Mouse (Mus musculus) lung, embryonic 14.5 days (tissue): ENCODE measurements at regions not wholly inside any gene's neighbourhood (a gene's known extent, or its start where the extent isn't known, plus 50 kb on each side); places are given as distances from the start of the nearest gene placed in this dataset.

ENCODE experiments used
- ATAC-seq: fragments of 200-750 bp; cut with Nextera tagmentation; 2 replicates; pipeline ENCODE4 v1.8.0; 2017; ENCODE audit warnings: mild to moderate bottlenecking, moderate TSS enrichment, moderate library complexity; ENCODE audit not compliant: insufficient read depth
- DNase-seq: peaks from one replicate; pipeline ENCODE4 v3.0.0-alpha.2; 2015
- H3K27ac ChIP-seq: fragments of 300-500 bp; sonication (generic); 2 replicates; pipeline ENCODE4 v1.5.1; 2014; ENCODE audit warnings: low read depth, mild to moderate bottlenecking, moderate library complexity
- H3K27me3 ChIP-seq: fragments of 300-500 bp; sonication (generic); 2 replicates; pipeline ENCODE4 v1.6.1; 2014; ENCODE audit warnings: low read length, control low read depth; ENCODE audit not compliant: insufficient read depth
- H3K36me3 ChIP-seq: fragments of 300-500 bp; sonication (generic); 2 replicates; pipeline ENCODE4 v1.6.1; 2014; ENCODE audit warnings: control low read depth; ENCODE audit not compliant: insufficient read depth
- H3K4me1 ChIP-seq: fragments of 300-500 bp; sonication (generic); 2 replicates; pipeline ENCODE4 v1.6.1; 2014; ENCODE audit warnings: antibody characterized with exemption, control low read depth; ENCODE audit not compliant: insufficient read depth
- H3K4me2 ChIP-seq: fragments of 300-500 bp; sonication (generic); 2 replicates; pipeline ENCODE4 v1.6.1; 2014; ENCODE audit warnings: mild to moderate bottlenecking
- H3K4me3 ChIP-seq: fragments of 300-500 bp; sonication (generic); 2 replicates; pipeline ENCODE4 v1.5.1; 2014; ENCODE audit warnings: low read depth, low read length
- H3K9ac ChIP-seq: fragments of 300-500 bp; sonication (generic); 2 replicates; pipeline ENCODE4 v1.6.1; 2014
- H3K9me3 ChIP-seq: fragments of 300-500 bp; sonication (generic); 2 replicates; pipeline ENCODE4 v1.6.1; 2016; ENCODE audit warnings: low read depth, low read length, control low read depth
- CTCF ChIP-seq: IDR thresholded peaks from 2 replicates; pipeline ENCODE4 v1.5.1; 2016; ENCODE audit warnings: antibody characterized with exemption, low read depth
- WGBS: fragments of 180-500 bp; shearing (Covaris S2); extraction: QIAGEN DNeasy Blood & Tissue Kit; methylation state at CpG from one replicate; pipeline ENCODE4 v1.1.7; 2014; 5-methylcytosine and 5-hydroxymethylcytosine counted together

- Histone ChIP-seq H3K4me2 (no peak overlapping the region), H3K4me1 (no peaks in the 10 kb centered on the region), H3K9ac (no peak overlapping the region), H3K27me3 (no peaks in the 10 kb centered on the region), H3K4me3 (no peak overlapping the region), H3K36me3 (no peaks in the 10 kb centered on the region), H3K27ac (no peak overlapping the region), H3K9me3 (no peaks in the 10 kb centered on the region)
- WGBS = 66% methylated on average over 4 of the region's 4 CpGs
- TF ChIP-seq CTCF = 0 out of 2 replicates have a peak, but pooled peaks have one; percentile 3
- no peak for ATAC-seq
- no peak for DNase-seq
Measured at GRCm38 (mm10) chr7:34506816-34507215, 113.7 kb upstream of the Lsm14a start.

DNA sequence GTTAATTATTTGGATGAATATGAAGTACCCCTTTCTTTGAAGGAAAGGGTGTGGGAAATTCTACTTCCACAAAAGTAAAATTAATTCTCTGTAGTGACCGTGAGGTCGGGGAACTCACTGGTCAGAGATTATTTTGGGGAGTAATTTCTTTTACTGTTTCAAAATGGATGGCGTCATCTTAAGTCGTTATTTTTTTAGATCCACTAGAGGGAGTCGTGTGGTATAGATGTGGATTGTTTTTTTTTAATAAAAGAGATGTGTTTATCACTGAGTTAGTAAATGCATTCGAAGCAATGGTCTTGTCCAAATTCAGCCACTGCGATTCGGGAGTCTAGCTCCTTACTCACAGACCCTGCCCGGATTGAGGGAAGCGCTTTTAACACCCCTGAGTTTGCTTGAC lies 100.8 kb upstream of the Lsm14a start:
- peak; percentile 47 for TF ChIP-seq CTCF
- H3K27me3 ChIP-seq = no peaks in the 10 kb centered on the region
- no peak overlapping the region for H3K4me2 ChIP-seq
- H3K27ac ChIP-seq = no peak overlapping the region
- 63% methylated on average over 10 of the region's 10 CpGs for WGBS
- ATAC-seq (no peak), DNase-seq (peak; percentile 73)
- no peaks in the 10 kb centered on the region for H3K36me3 ChIP-seq
- no peaks in the 10 kb centered on the region for H3K9me3 ChIP-seq
- H3K9ac ChIP-seq = no peak overlapping the region
- no peaks in the 10 kb centered on the region for H3K4me1 ChIP-seq
- H3K4me3 ChIP-seq = no peak overlapping the region

- H3K4me1 ChIP-seq = no peaks in the 10 kb centered on the region
- H3K27me3 ChIP-seq = no peaks in the 10 kb centered on the region
- no peak overlapping the region for H3K4me3 ChIP-seq
- ATAC-seq = no peak
- no peak overlapping the region for H3K9ac ChIP-seq
- peak; percentile 31 for DNase-seq
- H3K36me3 ChIP-seq = no peaks in the 10 kb centered on the region
- no peak overlapping the region; the same call in 1 of the 2 replicates for H3K27ac ChIP-seq
- no peaks in the 10 kb centered on the region for H3K9me3 ChIP-seq
- H3K4me2 ChIP-seq = no peak overlapping the region
- 64% methylated on average over 18 of the region's 18 CpGs for WGBS
- TF ChIP-seq CTCF = peak; percentile 48
Measured at GRCm38 (mm10) chr7:34484908-34485598, 91.9 kb upstream of the Lsm14a start.

GRCm38 (mm10) chr7:34483368-34483767 lies 90.3 kb upstream of the Lsm14a start:
- TF ChIP-seq CTCF = no peak
- Histone ChIP-seq H3K4me3 (no peak overlapping the region), H3K27me3 (no peaks in the 10 kb centered on the region), H3K27ac (no peak overlapping the region), H3K36me3 (no peaks in the 10 kb centered on the region), H3K9ac (no peak overlapping the region), H3K9me3 (no peaks in the 10 kb centered on the region), H3K4me2 (no peak overlapping the region), H3K4me1 (no peaks in the 10 kb centered on the region)
- DNase-seq = no peak
- ATAC-seq = no peak
- 56% methylated on average over 8 of the region's 9 CpGs for WGBS

DNA sequence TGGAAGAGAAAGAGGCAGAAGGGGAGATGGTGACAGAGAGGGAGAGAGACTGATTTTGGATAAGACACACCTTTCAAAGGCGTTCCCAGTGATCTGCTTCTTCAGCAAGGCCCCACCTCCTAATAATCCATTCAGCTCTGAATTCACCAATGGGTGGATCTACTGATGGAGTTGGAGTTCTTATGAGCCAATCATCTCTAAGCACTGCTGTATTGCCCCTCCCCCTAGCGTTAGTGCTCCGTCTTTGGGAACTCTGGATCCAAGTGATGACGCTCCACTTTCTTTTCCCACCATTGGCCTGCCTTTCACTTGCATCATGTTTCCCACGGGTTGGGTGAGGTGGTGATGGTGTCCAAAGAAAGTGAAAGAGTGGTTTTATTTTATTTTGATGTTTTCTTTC lies 87.7 kb upstream of the Lsm14a start:
- no peak overlapping the region for H3K27ac ChIP-seq
- WGBS = 67% methylated on average over 5 of the region's 5 CpGs
- no peak overlapping the region for H3K9ac ChIP-seq
- DNase-seq (no peak), ATAC-seq (no peak)
- TF ChIP-seq CTCF = no peak
- H3K4me1 ChIP-seq = no peaks in the 10 kb centered on the region
- H3K36me3 ChIP-seq = no peaks in the 10 kb centered on the region
- no peaks in the 10 kb centered on the region for H3K9me3 ChIP-seq
- H3K4me2 ChIP-seq = no peak overlapping the region
- H3K27me3 ChIP-seq = no peaks in the 10 kb centered on the region
- H3K4me3 ChIP-seq = no peak overlapping the region

GRCm38 (mm10) chr7:34471003-34471402 lies 77.9 kb upstream of the Lsm14a start:
- WGBS = 63% methylated on average over 14 of the region's 14 CpGs
- no peak overlapping the region for H3K4me2 ChIP-seq
- no peaks in the 10 kb centered on the region for H3K27me3 ChIP-seq
- H3K9me3 ChIP-seq = no peaks in the 10 kb centered on the region
- H3K4me3 ChIP-seq = no peak overlapping the region
- TF ChIP-seq CTCF = no peak
- DNase-seq (no peak), ATAC-seq (no peak)
- no peaks in the 10 kb centered on the region for H3K4me1 ChIP-seq
- H3K27ac ChIP-seq = no peak overlapping the region
- H3K36me3 ChIP-seq = no peaks in the 10 kb centered on the region
- no peak overlapping the region for H3K9ac ChIP-seq

- WGBS = 54% methylated on average over 9 of the region's 9 CpGs
- Histone ChIP-seq H3K4me1 (no peaks in the 10 kb centered on the region), H3K4me2 (no peak overlapping the region), H3K9me3 (no peaks in the 10 kb centered on the region), H3K9ac (no peak overlapping the region), H3K27me3 (no peaks in the 10 kb centered on the region), H3K27ac (no peak overlapping the region), H3K36me3 (no peaks in the 10 kb centered on the region), H3K4me3 (no peak overlapping the region)
- peak; percentile 61 for TF ChIP-seq CTCF
- ATAC-seq = no peak
- peak; percentile 53 for DNase-seq
Measured at GRCm38 (mm10) chr7:34462069-34462468, 69.0 kb upstream of the Lsm14a start.
